Comparison of ENCODE assay signal across 8 mouse cellular contexts in genomic region chr8:13623038-13623750, GRCm38 (mm10). TPM values are rescaled to one million over a fixed set of nuclear protein-coding genes. Genes with fewer than 3 reads are reported as not detected.
A peak's percentile ranks its signal among the peaks of the same experiment; 100 is the strongest.
DNase-seq lines count a peak whose midpoint lies in the region; ATAC-seq and TF ChIP-seq lines count a peak whose summit lies in the region.

No protein-coding gene starts in this region.

- peaks cover 4% of the 10 kb centered on the region; the same call in 1 of the 2 replicates for H3K36me3 ChIP-seq in hindbrain, postnatal 0 days (ENCODE audit: insufficient read depth, low read length)
- 0 out of 2 replicates have a peak, but pooled peaks cover 3% of the 10 kb centered on the region for H3K36me3 ChIP-seq in midbrain, postnatal 0 days (ENCODE audit: insufficient read depth, low read length)

- no peaks in the 10 kb centered on the region for H3K27me3 ChIP-seq in hindbrain, postnatal 0 days (ENCODE audit: insufficient read depth, low read length)
- no peaks in the 10 kb centered on the region for H3K27me3 ChIP-seq in midbrain, postnatal 0 days (ENCODE audit: insufficient read depth, low read length)

- WGBS in hindbrain, postnatal 0 days = 20% methylated on average over 9 of the region's 9 CpGs
- 22% methylated on average over 9 of the region's 9 CpGs for WGBS in midbrain, postnatal 0 days

- peaks cover 30% of the 10 kb centered on the region for H3K4me1 ChIP-seq in hindbrain, postnatal 0 days (ENCODE audit: insufficient read depth, low read length)
- H3K4me1 ChIP-seq in midbrain, postnatal 0 days (ENCODE audit: insufficient read depth, low read length) = peaks cover 14% of the 10 kb centered on the region; the same call in 1 of the 2 replicates

- peak; percentile 93 for DNase-seq in heart, adult 11 months
- DNase-seq in heart, postnatal 14 days = no peak
- peak; percentile 57 for DNase-seq in embryo, embryonic 10.5 days (ENCODE audit: low spot score)
- peak; percentile 79 for DNase-seq in hindbrain, postnatal 0 days (ENCODE audit: low spot score)
- DNase-seq in midbrain, postnatal 0 days (ENCODE audit: low spot score) = peak; percentile 85
- no peak for DNase-seq in gastrocnemius, adult 18-20 months (ENCODE audit: low spot score)
- DNase-seq in thymus, postnatal 25 days = no peak
- no peak for DNase-seq in thymus, postnatal 10 days (ENCODE audit: low spot score in 2 of 2)

- H3K9me3 ChIP-seq in hindbrain, postnatal 0 days (ENCODE audit: low read length) = no peaks in the 10 kb centered on the region
- no peaks in the 10 kb centered on the region for H3K9me3 ChIP-seq in midbrain, postnatal 0 days (ENCODE audit: low read length)

- intact Hi-C loops in heart, postnatal 14 days (cut with DNase I) = no loop called here

- no peak overlapping the region for H3K9ac ChIP-seq in hindbrain, postnatal 0 days (replicated peaks; ENCODE audit: low read length)
- H3K9ac ChIP-seq in midbrain, postnatal 0 days (replicated peaks; ENCODE audit: low read length, poor library complexity, severe bottlenecking) = 0 out of 2 replicates have a peak overlapping the region, but pooled peaks have one; percentile 4

- H3K27ac ChIP-seq in hindbrain, postnatal 0 days = peak overlapping the region; percentile 89
- H3K27ac ChIP-seq in midbrain, postnatal 0 days (ENCODE audit: low read depth, low read length) = peak overlapping the region; percentile 77

- H3K4me2 ChIP-seq in hindbrain, postnatal 0 days (ENCODE audit: low read depth, low read length) = no peak overlapping the region
- H3K4me2 ChIP-seq in midbrain, postnatal 0 days (ENCODE audit: low read depth, low read length, poor library complexity, severe bottlenecking) = no peak overlapping the region

- ATAC-seq in hindbrain, postnatal 0 days = peak; percentile 93
- peak; percentile 88 for ATAC-seq in midbrain, postnatal 0 days (ENCODE audit: low FRiP score)

- no peak for TF ChIP-seq CTCF in hindbrain, postnatal 0 days (IDR thresholded peaks at IDR 0.05; ENCODE audit: low read depth)
- no peak for TF ChIP-seq CTCF in midbrain, postnatal 0 days (IDR thresholded peaks at IDR 0.05)

- H3K4me3 ChIP-seq in hindbrain, postnatal 0 days (ENCODE audit: low read length) = no peak overlapping the region
- H3K4me3 ChIP-seq in midbrain, postnatal 0 days (ENCODE audit: low read depth, low read length) = no peak overlapping the region

RNA-seq across cellular contexts. Expression of gene Rasa3, which starts 54.2 kb away (rescaled TPM):
- 10 to 100 TPM; 22.2 to 22.6 TPM for total RNA-seq in heart, postnatal 14 days (2021)
- total RNA-seq in hindbrain, postnatal 0 days (2014; rRNA removed) = 84.7 and 85.2 TPM in 2 replicates
- 29.4 and 33.5 TPM in 2 replicates for polyA plus RNA-seq in hindbrain, postnatal 0 days (2015; fragmentation: Nextera tagmentation; extraction: Ambion mirVana)
- total RNA-seq in midbrain, postnatal 0 days (2014; rRNA removed) = 43.9 and 52.7 TPM in 2 replicates
- polyA plus RNA-seq in midbrain, postnatal 0 days (2015; fragmentation: Nextera tagmentation; extraction: Ambion mirVana) = 20.5 and 23.5 TPM in 2 replicates
- total RNA-seq in gastrocnemius, adult 18-20 months (2021) = 1 to 10 TPM; 6.8 to 7.3 TPM

Comparison
In these comparisons a context has a peak if more than half of its experiments do, and no peak if none do; other contexts are left out.
1. DNase-seq: peak in heart, adult 11 months (single experiment), embryo, embryonic 10.5 days (single experiment), hindbrain, postnatal 0 days (single experiment) and midbrain, postnatal 0 days (single experiment); none in heart, postnatal 14 days (0 of 2), gastrocnemius, adult 18-20 months (single experiment), thymus, postnatal 25 days (single experiment) and thymus, postnatal 10 days (0 of 2).